Mouse (Mus musculus) thymus, postnatal 10 days (tissue): ENCODE data around the gene Ccdc148.

Source experiments
- DNase-seq, 2 experiments: peaks; one replicate each; pipeline ENCODE4 v3.0.0; 2021; ENCODE audit warnings: low spot score in 2 of 2

Gene Ccdc148

DNA sequence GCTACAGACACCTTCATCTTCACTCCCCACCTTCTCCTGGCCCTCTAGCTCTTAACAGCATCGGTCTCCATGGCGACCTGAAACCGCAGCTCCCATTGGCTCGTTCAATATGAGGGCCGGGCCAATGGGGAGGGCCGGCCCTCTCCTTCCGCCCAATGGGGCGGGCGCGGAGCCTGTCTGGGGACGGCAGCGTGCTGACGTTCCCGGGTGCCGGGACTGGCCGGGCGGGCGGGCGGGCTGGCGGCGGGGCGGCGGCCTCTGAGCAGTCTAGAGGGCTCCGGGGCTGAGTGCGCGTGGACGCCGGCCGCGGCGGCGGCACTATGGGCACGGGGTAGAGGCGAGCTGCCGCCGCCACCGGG is at the start of gene Ccdc148, which contains the start of gene Pkp4:
Gene Ccdc148, minus strand, starts transcription at position 79 of the 359 bp plus-strand sequence.
Gene Pkp4, plus strand, starts transcription at position 246 of the 359 bp plus-strand sequence.
- peak; percentile 88 to 89 for DNase-seq

DNA sequence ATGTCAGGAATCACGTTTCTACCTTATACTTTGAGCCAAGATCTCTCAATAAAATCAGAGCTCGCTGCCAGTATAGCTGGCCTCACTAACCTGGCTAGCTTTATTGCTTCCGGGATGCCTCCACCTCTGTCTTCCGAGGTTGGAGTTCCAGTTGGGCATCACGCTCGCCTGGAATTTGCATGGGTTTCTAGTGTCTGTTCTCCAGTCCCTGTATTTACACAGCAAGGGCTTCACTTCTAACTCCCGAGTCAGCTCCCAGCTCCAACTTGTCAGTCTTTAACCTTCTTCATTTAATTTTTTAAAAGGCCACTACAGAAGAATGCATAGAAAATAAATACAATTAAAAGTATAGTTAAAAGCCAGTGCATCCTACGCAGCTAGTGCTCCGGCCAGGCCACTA is 47.8 kb upstream of the Ccdc148 start:
- no peak for DNase-seq

DNA sequence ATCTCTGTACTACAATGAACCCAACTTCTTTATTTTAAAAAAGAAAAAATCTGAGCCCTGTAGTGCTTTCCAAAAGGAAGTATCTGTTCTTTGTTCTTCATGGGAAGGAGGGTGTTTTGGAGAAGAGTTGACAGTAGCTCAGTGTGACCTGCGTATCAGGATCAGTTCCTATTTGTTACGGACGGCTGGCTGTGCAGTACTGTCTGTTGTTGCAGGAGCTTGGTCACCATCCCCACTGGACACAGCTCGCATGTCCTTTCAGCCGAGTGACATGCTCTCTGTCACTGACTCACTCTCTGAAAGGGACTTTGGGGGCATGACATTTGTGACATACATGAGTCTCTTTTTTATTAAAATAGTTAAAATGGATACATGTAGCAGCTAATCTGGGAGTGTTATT is 47.2 kb upstream of the Ccdc148 start:
- no peak for DNase-seq

DNA sequence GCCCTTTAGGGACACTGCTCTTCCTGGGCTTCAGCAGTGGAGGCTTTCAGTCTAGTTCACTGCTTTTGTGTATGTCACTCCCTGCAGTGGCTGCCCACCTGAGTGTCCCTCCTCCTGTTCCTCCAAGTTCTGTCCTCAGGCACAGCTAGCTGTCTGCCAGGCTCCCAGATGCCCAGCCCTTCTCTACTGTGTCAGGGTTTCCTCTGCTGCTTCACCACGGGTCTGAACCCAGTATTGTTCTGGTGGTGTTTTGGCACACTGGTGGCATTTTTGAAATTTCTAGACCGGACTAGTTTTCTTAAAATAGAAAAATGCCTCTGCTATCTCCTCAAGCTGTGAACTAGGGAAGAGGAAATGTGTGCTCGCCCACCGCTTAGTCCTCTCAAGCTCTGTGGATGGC is 46.8 kb upstream of the Ccdc148 start:
- DNase-seq: no peak

DNA sequence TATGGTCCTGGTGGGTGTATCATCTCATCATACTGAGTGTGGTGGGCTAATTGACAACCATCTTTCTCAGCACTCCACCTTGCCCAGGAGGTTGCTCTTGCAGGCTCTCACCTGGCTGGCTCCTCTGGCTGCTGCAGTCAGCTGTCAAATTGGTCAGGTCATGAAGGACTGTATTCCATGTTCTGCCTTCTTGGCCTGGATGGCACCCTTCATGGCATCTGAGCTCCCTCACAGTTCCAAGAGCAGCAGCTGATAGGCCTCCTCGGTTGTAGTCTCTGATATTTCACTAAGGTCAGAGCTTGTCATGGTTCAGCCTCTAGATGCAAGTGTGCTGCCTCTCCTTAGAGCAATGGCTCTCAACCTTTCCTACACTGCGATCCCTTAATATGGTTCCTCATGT is 45.7 kb upstream of the Ccdc148 start:
- DNase-seq: no peak

DNA sequence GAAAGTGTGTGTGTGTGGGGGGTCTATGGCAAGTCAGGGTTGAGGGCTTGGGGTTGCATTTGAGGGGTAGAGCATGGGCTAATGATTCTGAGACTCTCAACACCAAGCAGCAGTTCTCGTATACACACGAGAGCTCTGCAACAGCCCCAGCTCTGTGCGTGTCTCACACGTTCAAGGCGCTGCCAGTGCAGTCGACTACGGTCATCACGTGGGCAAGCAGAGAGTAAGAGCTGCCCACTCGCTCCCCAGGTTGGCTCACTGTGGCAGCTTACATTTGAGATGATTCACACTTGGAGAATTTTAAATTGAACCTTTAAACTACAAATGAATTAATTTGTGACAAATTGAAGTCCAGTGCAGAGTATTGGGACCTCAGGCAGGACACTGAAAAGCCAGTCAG is 44.6 kb upstream of the Ccdc148 start:
- DNase-seq: no peak

DNA sequence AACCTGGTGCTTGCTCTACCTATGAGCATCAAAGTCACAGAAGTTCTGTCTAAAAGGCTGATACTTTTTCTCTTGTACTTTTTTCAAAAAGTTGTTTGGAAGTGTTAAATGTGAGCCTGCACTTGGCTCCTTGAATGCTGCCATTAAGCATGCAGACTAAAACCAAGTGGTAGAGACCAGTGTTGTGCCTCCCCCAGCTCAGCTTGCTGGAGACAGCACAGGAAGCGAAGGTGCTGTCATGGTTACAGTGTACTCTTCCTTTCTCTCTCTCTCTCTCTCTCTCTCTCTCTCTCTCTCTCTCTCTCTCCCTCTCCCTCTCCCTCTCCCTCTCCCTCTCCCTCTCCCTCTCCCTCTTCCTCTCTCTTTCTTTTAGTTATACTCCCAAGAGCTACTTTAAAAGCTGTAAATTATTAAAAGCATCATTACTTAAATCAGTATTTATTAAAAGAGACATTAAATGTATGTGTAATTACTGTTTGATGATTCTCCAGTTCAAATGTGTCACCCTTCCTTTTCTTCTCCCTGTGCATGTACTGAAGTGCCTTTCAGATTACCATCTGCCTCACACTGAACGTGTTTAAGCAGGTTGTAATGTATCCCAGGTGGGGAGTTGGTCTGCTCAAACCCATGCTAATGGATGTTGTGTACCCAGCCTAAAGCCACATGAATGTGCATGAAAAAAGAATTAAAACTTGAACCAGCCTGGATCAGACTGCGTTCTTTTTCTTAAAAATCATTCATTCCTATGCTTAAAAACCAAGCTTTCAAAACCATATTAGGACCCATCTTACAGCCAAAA is 43.3 kb upstream of the Ccdc148 start:
- DNase-seq: no peak

DNA sequence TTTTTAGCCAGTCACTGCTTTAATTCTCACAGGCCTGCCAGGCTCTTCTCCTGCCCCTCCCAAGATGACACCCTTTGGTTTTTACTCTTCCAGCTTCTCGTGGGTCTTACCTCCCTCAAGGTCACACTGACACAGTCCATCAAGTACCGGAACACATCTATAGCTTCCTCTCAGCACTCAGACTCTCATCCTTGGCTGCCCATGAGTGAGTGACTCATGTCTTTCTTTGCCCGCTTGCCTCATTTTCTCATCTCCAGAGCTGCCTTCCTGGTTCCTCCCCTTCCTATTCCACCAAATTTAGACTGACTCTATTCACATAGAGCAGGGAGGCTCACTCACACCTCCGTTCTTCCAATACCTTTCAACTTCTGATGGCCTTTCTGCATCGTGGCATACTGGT is 42.4 kb upstream of the Ccdc148 start:
- DNase-seq: no peak

DNA sequence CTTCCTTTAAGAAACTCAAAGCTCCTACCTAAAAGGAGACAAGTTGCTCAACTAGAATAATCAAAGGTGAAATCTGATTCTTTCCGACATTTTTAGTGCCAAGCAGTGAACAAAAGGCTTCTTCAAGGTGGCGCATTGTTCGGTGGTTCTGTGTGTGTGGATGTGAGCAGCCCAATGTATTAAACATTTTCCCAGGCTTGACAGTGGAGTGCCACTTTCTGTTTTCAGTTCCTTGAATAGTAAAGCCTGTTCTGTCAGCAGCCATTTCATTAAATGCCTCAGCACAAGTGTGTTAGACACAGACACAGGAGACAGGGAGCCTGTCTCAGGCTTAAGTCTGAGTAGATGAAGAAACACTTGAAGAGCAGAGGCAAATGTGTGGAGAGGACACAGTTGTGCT is 40.0 kb upstream of the Ccdc148 start:
- DNase-seq: no peak

DNA sequence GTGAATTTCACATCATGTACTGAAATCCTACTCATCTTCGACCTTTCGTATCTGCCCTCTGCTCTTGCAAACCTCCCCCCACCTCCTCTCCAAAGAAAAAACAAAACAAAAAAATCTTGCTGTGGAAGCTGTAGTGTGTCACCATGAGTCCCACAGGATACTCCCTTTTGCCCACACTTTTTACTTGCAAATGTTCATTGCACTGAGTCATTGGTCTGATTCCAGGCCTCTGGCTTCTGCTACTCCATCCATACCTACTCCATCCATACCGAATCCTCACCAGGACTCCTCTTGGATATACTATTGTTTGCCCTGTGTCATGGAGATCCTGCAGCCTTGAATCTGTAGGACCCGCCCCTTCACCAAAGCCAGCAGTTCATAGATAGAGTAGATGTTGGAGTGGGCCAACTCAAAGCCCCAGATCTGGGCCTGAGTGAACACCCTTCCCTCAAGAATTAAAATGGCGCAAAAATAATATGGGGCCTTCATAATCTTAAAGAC is 39.0 kb upstream of the Ccdc148 start:
- DNase-seq: no peak

DNA sequence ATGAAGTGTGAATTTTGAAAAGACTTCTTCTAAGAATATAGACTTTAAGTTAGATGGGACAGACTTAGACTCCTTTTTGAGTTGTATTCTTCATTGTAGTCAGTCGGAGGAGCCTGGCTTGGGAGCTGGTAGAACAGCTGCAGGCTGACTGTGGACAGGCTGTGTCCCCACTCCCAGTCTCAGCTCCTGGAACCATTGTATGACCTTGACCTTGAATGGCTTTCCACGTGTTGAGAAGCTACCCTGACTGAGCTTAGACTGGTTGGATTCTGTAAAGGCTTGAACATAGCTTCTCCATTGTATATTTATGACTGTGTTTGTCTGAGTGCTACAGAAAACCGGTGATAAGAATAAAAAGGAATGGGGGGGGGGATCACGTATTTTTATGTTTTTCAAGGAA is 36.7 kb upstream of the Ccdc148 start:
- no peak for DNase-seq

DNA sequence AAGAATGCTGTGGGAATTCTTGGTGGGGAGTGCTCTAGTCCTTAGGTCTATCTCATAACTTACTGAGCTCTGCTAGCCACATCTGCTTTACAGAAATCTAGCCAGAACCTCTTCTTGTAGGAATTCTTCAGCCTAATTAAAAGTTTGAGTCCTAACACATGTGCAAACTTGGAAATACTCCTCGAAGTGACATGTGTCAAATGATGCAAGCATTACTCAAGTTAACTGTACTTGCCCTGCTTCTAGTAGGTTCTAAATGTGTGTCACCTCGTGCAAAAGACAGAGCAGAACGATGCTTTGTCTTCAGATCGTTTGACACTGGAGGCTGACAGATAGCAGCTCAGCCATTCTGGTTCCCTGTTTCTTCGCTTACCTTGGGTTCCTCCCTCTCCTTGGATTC is 32.6 kb upstream of the Ccdc148 start:
- DNase-seq: no peak

DNA sequence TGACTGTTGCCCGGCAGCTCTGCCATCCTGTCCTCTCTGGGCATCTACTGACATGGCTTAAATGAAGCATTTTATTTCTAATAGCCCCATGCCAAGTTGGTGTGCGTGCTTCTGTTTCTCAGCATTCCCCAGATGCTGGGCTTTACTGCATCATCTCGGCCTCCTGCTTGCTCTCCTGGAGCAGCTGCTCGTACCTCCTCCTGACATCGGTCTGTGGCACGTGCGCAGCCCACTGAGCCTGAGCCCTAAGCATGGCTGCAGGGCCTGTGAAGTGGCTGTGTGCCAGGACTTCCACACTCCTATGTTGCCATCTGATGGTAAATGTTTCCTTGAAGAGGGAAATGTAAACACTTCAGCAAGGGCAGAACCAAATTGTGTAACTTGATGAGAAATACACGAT is 31.0 kb upstream of the Ccdc148 start:
- DNase-seq: no peak

DNA sequence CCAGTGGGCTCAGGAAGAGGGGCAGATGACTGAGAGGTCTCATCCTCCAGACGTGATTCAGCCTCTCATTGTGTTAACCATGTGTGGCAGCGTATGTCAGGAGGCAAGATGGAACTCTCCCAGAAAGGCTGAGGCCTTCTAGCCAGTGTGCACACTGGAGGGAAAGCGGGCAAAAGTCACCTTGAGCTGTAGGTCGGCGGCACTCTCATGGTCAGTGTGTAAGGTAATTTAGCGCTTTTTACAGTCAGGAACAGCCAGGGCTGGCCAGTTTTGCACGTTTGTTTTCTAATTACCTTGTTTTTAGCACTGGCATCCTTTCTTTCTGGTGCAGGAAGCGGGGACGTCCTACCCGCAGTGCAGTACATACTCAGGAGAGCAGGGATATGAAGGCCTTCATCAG is 29.7 kb upstream of the Ccdc148 start:
- DNase-seq: no peak

DNA sequence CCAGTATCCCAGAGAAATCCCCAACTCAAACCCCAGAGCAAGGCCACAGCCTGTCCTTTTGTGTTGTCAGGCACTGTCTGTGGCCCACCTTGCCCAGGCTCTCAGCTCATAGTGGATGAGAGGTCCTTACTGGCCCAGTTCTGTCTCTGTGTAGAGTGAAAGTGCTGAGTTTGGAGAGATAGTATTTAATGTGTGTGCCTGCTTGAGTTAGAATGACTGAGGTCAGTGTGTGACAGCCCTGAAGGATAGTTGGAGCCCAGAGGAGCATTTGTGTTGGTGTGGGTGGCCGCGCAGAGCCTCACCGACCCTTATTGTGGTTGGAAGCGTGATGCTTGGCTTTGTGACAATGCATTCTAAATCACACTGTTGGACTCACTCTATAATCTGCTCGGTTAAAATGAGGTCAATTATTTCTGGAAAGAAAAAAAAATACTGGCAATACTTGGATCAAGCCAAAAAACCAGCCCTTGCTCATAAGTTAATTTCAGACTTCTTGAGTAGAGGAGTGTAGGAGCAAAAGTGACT is 29.2 kb upstream of the Ccdc148 start:
- no peak for DNase-seq

DNA sequence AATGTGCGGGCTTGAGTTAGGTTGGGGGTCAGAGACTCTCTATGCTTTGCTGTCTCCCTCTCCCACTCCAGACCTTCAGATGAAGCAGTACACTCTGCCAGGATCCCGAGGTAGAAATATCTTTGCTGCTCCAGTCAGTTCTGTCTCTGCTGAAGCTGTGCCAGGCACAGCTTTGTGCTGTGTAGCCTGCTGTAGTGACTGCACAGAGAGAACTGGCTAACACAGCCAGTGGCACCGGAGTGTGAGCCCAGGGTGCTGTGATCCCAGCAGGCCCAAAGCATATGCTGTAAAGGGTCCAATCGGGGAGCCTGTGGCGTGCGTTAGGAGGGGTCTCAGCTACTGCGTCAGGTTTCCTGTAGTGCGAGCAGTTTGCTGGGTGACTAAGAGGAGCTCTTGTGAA is 27.8 kb upstream of the Ccdc148 start:
- no peak for DNase-seq

DNA sequence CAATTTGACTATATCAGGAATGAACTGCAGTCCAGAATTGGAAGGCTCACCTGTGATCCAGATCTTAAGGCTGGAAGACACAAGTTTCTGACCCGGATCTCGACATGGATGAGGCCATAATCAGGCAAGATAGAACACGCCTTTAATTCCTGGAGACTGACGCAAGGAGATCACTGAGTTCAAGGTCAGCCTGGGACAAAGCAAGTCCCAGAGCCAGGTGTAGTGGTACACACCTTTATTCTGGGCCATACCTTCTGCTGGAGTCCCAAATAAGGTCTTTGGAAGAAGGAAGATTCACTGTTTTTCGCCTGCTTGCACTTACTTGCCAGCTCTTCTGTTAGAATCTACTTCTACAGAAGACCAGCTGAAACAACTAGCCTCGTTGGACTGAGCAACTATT is 26.5 kb upstream of the Ccdc148 start:
- DNase-seq: no peak

DNA sequence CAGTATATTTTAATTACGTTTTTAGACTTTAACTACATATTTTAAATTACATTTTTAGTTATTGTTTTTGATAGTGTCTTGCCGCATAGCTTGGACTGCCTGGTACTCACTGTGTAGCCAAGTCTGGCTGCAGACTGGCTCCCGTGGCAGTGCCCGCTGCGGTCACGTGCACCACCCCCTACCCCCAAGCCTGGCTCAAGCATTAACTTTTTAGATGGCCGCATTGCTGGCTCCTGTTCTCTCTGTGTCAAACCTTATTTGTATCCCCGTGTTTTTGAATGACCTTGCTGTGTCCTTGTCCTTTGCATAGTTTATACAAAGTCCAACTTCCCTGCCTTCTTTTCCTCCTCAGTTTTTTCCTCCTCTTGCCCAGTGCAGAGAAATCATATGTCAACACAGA is 25.6 kb upstream of the Ccdc148 start:
- no peak for DNase-seq

DNA sequence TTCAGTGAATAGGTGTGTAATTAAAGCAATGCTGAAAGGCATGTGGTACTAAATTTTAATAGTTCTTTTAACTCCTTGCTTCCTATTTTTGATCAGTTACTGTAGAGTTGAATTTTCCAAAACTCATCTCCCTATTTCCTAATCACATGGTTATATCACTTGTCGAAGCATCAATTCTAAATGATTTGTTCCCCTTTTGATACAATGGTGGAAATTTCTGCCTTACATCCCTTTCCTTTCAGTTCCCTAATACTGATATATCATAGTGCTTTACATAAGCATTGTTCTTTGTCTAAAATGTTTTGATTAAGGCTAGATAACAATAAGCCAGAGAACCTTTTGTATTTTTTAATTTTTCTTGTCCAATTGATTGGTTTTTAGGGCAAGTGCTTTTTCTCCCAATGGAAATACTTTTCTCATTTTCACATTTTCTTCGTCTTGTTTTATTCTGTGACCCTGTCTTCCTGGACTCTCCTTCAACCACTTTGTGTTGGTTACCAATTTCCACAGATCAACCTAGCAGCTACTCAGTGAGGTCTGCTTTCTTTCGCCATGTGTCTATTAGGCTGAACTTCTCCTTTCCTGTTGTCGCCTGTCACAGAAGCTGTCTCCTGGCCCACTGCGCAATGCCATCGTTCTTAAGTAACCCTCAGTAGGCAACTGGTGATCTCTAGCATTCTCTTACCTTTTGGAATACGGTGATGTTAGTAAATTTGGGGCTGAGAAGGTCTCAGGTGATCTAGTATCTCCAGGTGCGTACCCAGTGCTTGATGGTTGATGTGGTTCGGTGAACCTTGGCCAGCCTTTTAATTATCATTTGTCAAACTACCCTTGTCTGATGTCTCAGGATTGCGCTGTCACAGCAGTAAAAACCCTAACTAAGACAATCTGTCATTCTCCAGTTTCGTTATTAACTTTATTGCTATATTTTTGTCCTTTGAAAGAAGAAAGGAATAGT is 23.9 kb upstream of the Ccdc148 start:
- DNase-seq: no peak

DNA sequence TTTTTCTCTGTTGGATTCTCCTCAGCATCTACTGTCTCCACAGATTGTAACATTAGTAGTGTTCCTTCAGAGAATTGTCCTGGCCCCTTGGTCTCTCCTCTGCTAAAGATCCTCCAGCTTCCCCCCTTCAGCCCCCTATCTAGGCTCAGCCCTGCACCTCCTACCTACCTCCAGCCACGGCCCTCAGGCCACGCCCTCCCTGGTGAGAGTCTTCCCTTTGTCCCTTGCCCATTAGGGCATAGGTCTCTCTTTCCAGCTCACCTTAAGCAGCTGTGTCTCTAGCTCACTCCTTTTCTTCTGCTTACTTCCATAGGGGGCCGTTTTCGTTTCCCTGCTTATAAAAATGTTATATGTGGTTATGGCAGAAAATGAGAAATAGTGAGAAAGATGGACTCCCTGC is 23.1 kb upstream of the Ccdc148 start:
- no peak for DNase-seq

DNA sequence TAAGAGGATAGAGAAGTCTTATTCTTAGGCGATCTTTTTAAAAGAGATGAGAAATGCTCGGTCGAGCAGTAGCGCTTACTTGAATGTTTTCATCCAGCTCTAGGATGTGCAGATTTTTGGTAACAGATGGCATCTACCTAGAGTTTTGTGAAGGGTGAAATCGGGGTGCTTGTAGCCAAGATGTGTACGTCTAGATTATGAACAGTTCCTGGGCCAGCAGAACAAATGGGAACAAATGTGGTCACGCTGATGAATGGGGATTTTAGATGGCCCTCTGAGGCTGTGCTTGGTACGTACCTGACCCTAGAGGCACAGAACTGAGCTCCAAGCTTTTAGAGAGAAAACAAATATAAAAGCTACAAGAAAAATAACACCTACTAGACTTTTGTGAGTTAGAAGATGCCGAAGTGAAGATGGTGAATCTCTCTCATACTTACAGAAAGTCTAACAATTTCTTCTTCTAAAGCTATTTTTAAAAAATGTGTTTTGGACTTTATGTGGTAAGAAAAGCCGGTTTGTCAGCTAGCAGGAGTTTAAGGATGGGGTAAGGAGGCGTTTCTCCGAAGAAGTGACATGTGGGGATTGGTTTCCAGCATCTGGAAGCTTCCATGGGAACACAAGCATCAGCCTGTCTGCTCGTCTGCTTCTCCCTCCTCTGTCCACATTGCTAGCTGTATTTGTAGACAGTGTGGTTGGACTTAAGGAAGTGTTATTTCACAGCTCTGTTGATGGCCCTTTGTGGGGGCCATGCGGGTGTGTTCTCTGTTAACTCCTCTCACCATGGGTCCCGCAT is 21.0 kb upstream of the Ccdc148 start:
- DNase-seq: no peak

DNA sequence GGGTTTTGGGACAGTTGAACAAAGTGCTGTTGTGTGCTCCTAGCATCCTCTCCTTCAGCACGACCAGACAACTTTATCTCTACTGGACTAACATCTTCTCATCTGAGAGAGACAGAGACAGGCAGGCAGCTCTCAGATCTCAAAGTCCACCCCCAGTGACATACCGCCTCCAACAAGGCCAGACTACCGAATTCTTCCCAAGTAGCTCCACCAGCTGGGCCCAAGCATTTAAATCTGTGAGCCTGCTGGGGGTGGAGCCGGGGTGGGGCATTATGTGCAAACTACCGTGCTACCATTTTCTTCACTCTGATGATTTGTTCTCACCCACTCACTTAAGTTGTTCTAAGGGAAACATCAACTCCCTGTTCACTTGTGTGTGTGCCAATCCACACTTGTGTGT is 19.0 kb upstream of the Ccdc148 start:
- no peak for DNase-seq
